11 mouse cellular contexts compared by ENCODE assay signal in genomic region chr4:48287086-48287757, GRCm38 (mm10). TPM values are rescaled to one million over a fixed set of nuclear protein-coding genes. Genes with fewer than 3 reads are reported as not detected.
DNase-seq lines count a peak whose midpoint lies in the region; ATAC-seq and TF ChIP-seq lines count a peak whose summit lies in the region.
"Had no signal": no experiment of that assay in that cellular context is flagged by ENCODE, and none has a peak within 500 bp of the region (broad histone marks: within the 10 kb centered on the region; RNA-seq: fewer than 3 reads in every experiment).

No protein-coding gene starts in this region.

- no peak for DNase-seq in forebrain, embryonic 11.5 days (ENCODE audit: low spot score)
- no peak for DNase-seq in forebrain, embryonic 10.5 days (ENCODE audit: extremely low spot score, low spot score)
- peak; percentile 13 to 35 for DNase-seq in layer of hippocampus, postnatal 10 days (ENCODE audit: low spot score in 2 of 2)
- DNase-seq in lung, postnatal 14 days = no peak
- no peak for DNase-seq in lung, postnatal 0 days (ENCODE audit: low spot score)
- DNase-seq: gastrocnemius, adult 2 months; heart, postnatal 4 days had no signal

- H3K4me3 ChIP-seq in forebrain, embryonic 11.5 days (ENCODE audit: low read depth, low read length) = no peak overlapping the region
- H3K4me3 ChIP-seq in forebrain, embryonic 10.5 days = no peak overlapping the region
- H3K4me3 ChIP-seq in forebrain, embryonic 16.5 days (replicated peaks; ENCODE audit: low read length) = no peak overlapping the region
- H3K4me3 ChIP-seq in neural tube, embryonic 14.5 days (ENCODE audit: low read depth, low read length) = no peak overlapping the region
- no peak overlapping the region for H3K4me3 ChIP-seq in lung, postnatal 0 days (ENCODE audit: low read depth, low read length)
- H3K4me3 ChIP-seq: gastrocnemius, adult 2 months; lung, embryonic 15.5 days had no signal

- H3K9ac ChIP-seq in forebrain, embryonic 11.5 days (ENCODE audit: low read length) = no peak overlapping the region
- H3K9ac ChIP-seq in forebrain, embryonic 16.5 days (replicated peaks; ENCODE audit: low read depth, low read length) = no peak overlapping the region
- no peak overlapping the region for H3K9ac ChIP-seq in neural tube, embryonic 14.5 days (replicated peaks; ENCODE audit: low read depth, low read length)
- no peak overlapping the region for H3K9ac ChIP-seq in lung, postnatal 0 days (replicated peaks; ENCODE audit: low read depth)
- H3K9ac ChIP-seq: lung, embryonic 15.5 days had no signal

- H3K36me3 ChIP-seq in forebrain, embryonic 11.5 days (ENCODE audit: control insufficient read depth, insufficient read depth, low read length) = no peaks in the 10 kb centered on the region
- peaks cover 10% of the 10 kb centered on the region for H3K36me3 ChIP-seq in forebrain, embryonic 10.5 days (replicated peaks)
- H3K36me3 ChIP-seq in forebrain, embryonic 16.5 days (ENCODE audit: control insufficient read depth, insufficient read depth) = no peaks in the 10 kb centered on the region
- H3K36me3 ChIP-seq in neural tube, embryonic 14.5 days (ENCODE audit: control insufficient read depth, insufficient read depth, low read length) = no peaks in the 10 kb centered on the region
- no peaks in the 10 kb centered on the region; the same call in 1 of the 2 replicates for H3K36me3 ChIP-seq in lung, postnatal 0 days (ENCODE audit: insufficient read depth, low read length)
- H3K36me3 ChIP-seq: lung, embryonic 15.5 days had no signal

- no peaks in the 10 kb centered on the region for H3K27me3 ChIP-seq in forebrain, embryonic 11.5 days (ENCODE audit: control insufficient read depth, insufficient read depth, low read length)
- H3K27me3 ChIP-seq in forebrain, embryonic 10.5 days (ENCODE audit: poor library complexity, severe bottlenecking) = no peaks in the 10 kb centered on the region
- H3K27me3 ChIP-seq in forebrain, embryonic 16.5 days (replicated peaks; ENCODE audit: control insufficient read depth, insufficient read depth, low read length) = no peaks in the 10 kb centered on the region
- H3K27me3 ChIP-seq in neural tube, embryonic 14.5 days (ENCODE audit: control insufficient read depth, insufficient read depth, low read length) = no peaks in the 10 kb centered on the region
- no peaks in the 10 kb centered on the region for H3K27me3 ChIP-seq in lung, postnatal 0 days (replicated peaks; ENCODE audit: insufficient read depth, low read length)
- H3K27me3 ChIP-seq: lung, embryonic 15.5 days had no signal

- peaks cover 2% of the 10 kb centered on the region; the same call in 1 of the 2 replicates for H3K4me1 ChIP-seq in forebrain, embryonic 11.5 days (replicated peaks; ENCODE audit: control insufficient read depth, insufficient read depth, low read length)
- peaks cover 17% of the 10 kb centered on the region for H3K4me1 ChIP-seq in forebrain, embryonic 10.5 days
- peaks cover 7% of the 10 kb centered on the region for H3K4me1 ChIP-seq in forebrain, embryonic 16.5 days (replicated peaks; ENCODE audit: control insufficient read depth, insufficient read depth, low read length)
- no peaks in the 10 kb centered on the region for H3K4me1 ChIP-seq in neural tube, embryonic 14.5 days (ENCODE audit: control insufficient read depth, insufficient read depth, low read length)
- H3K4me1 ChIP-seq in lung, postnatal 0 days (ENCODE audit: insufficient read depth, low read depth, low read length) = no peaks in the 10 kb centered on the region
- H3K4me1 ChIP-seq: lung, embryonic 15.5 days had no signal

- no peak for TF ChIP-seq CTCF in lung, postnatal 0 days (IDR thresholded peaks at IDR 0.05)

- 43% methylated on average over 5 of the region's 5 CpGs for whole genome bisulfite sequencing in forebrain, embryonic 11.5 days
- WGBS in forebrain, embryonic 10.5 days = 58% methylated on average over 5 of the region's 5 CpGs
- whole genome bisulfite sequencing in forebrain, embryonic 16.5 days = 24% methylated on average over 5 of the region's 5 CpGs
- 18% methylated on average over 5 of the region's 5 CpGs for WGBS in neural tube, embryonic 14.5 days
- WGBS in lung, postnatal 0 days = 92% methylated on average over 5 of the region's 5 CpGs

- H3K4me2 ChIP-seq in forebrain, embryonic 11.5 days (ENCODE audit: low read depth, low read length, severe bottlenecking) = no peak overlapping the region
- no peak overlapping the region for H3K4me2 ChIP-seq in forebrain, embryonic 16.5 days (ENCODE audit: low read length)
- H3K4me2 ChIP-seq in neural tube, embryonic 14.5 days (ENCODE audit: low read depth, low read length) = no peak overlapping the region
- H3K4me2 ChIP-seq in lung, postnatal 0 days (replicated peaks; ENCODE audit: low read depth, low read length) = no peak overlapping the region
- H3K4me2 ChIP-seq: lung, embryonic 15.5 days had no signal

- peak; percentile 86 for ATAC-seq in forebrain, embryonic 11.5 days (replicated peaks; ENCODE audit: low FRiP score)
- peak; percentile 91 for ATAC-seq in forebrain, embryonic 16.5 days
- ATAC-seq in neural tube, embryonic 14.5 days (ENCODE audit: low read depth) = peak; percentile 79
- ATAC-seq in megakaryocyte progenitor cell, adult 5-6 weeks (replicated peaks; ENCODE audit: poor library complexity) = no peak
- ATAC-seq in lung, postnatal 0 days = no peak

- TF ChIP-seq EP300 in lung, postnatal 0 days (IDR thresholded peaks at IDR 0.05) = no peak

- H3K27ac ChIP-seq in forebrain, embryonic 11.5 days (ENCODE audit: low read depth, low read length) = no peak overlapping the region
- H3K27ac ChIP-seq in forebrain, embryonic 10.5 days = no peak overlapping the region
- peak overlapping the region; percentile 73; the same call in 1 of the 2 replicates for H3K27ac ChIP-seq in forebrain, embryonic 16.5 days (ENCODE audit: low read length)
- H3K27ac ChIP-seq in neural tube, embryonic 14.5 days (ENCODE audit: low read depth, low read length) = no peak overlapping the region
- H3K27ac ChIP-seq in lung, postnatal 0 days (ENCODE audit: low read length) = no peak overlapping the region
- H3K27ac ChIP-seq: gastrocnemius, adult 2 months; lung, embryonic 15.5 days had no signal

- H3K9me3 ChIP-seq in forebrain, embryonic 11.5 days (ENCODE audit: control insufficient read depth, low read length) = no peaks in the 10 kb centered on the region
- peaks cover 3% of the 10 kb centered on the region; the same call in 1 of the 2 replicates for H3K9me3 ChIP-seq in forebrain, embryonic 10.5 days
- no peaks in the 10 kb centered on the region for H3K9me3 ChIP-seq in forebrain, embryonic 16.5 days (ENCODE audit: control insufficient read depth, low read length)
- no peaks in the 10 kb centered on the region for H3K9me3 ChIP-seq in neural tube, embryonic 14.5 days (ENCODE audit: control insufficient read depth, low read length)
- no peaks in the 10 kb centered on the region for H3K9me3 ChIP-seq in lung, postnatal 0 days (ENCODE audit: low read length)
- H3K9me3 ChIP-seq: lung, embryonic 15.5 days had no signal

RNA-seq across cellular contexts. Expression of gene Invs, which starts 7.7 kb away (rescaled TPM):
- 7.5 and 9.8 TPM in 2 replicates for polyA plus RNA-seq in forebrain, embryonic 11.5 days (2014; fragmentation: Nextera tagmentation; extraction: Ambion mirVana)
- 9.3 and 9.8 TPM in 2 replicates for polyA plus RNA-seq in forebrain, embryonic 10.5 days (2016; fragmentation: Nextera tagmentation; extraction: Ambion mirVana)
- polyA plus RNA-seq in forebrain, embryonic 16.5 days (2015; fragmentation: Nextera tagmentation; extraction: Ambion mirVana) = 6.8 and 9.3 TPM in 2 replicates
- 10 to 100 TPM; 10.6 to 11.6 TPM for total RNA-seq in layer of hippocampus, postnatal 10 days (2021)
- 6.1 and 6.2 TPM in 2 replicates for polyA plus RNA-seq in neural tube, embryonic 14.5 days (2014; fragmentation: Nextera tagmentation; extraction: Ambion mirVana)
- 7.3 and 7.9 TPM in 2 replicates for total RNA-seq in megakaryocyte progenitor cell, adult 5-6 weeks (2015)
- 7.5 and 8.8 TPM in 2 replicates for total RNA-seq in megakaryocyte progenitor cell, adult 5-6 weeks (2017)
- 3.5 and 4.5 TPM in 2 replicates for polyA plus RNA-seq in lung, postnatal 0 days (2015; fragmentation: Nextera tagmentation; extraction: Ambion mirVana)

RNA-seq across cellular contexts. Expression of gene Erp44, which starts 7.9 kb away (rescaled TPM):
- polyA plus RNA-seq in forebrain, embryonic 11.5 days (2014; fragmentation: Nextera tagmentation; extraction: Ambion mirVana) = 60.5 and 63.3 TPM in 2 replicates
- 59.4 and 59.8 TPM in 2 replicates for polyA plus RNA-seq in forebrain, embryonic 10.5 days (2016; fragmentation: Nextera tagmentation; extraction: Ambion mirVana)
- 65.4 and 76.3 TPM in 2 replicates for polyA plus RNA-seq in forebrain, embryonic 16.5 days (2015; fragmentation: Nextera tagmentation; extraction: Ambion mirVana)
- 10 to 100 TPM; 34.2 to 35.2 TPM for total RNA-seq in layer of hippocampus, postnatal 10 days (2021)
- 52.3 and 69.2 TPM in 2 replicates for polyA plus RNA-seq in neural tube, embryonic 14.5 days (2014; fragmentation: Nextera tagmentation; extraction: Ambion mirVana)
- total RNA-seq in megakaryocyte progenitor cell, adult 5-6 weeks (2015) = 95.9 and 109 TPM in 2 replicates
- 89.4 and 95.0 TPM in 2 replicates for total RNA-seq in megakaryocyte progenitor cell, adult 5-6 weeks (2017)
- polyA plus RNA-seq in lung, postnatal 0 days (2015; fragmentation: Nextera tagmentation; extraction: Ambion mirVana) = 72.4 and 82.9 TPM in 2 replicates

Comparison
In these comparisons a context has a peak if more than half of its experiments do, and no peak if none do; other contexts are left out.
1. ATAC-seq: peak in forebrain, embryonic 11.5 days (single experiment), forebrain, embryonic 16.5 days (single experiment) and neural tube, embryonic 14.5 days (single experiment); none in megakaryocyte progenitor cell, adult 5-6 weeks (single experiment) and lung, postnatal 0 days (single experiment).
2. DNase-seq: peak in layer of hippocampus, postnatal 10 days (2 of 2); none in forebrain, embryonic 11.5 days (single experiment), forebrain, embryonic 10.5 days (single experiment), lung, postnatal 14 days (single experiment) and lung, postnatal 0 days (single experiment).